Mouse (Mus musculus) heart, adult 8-10 months (tissue): ENCODE measurements around the gene Sel1l3. TPM values are rescaled to one million over a fixed set of nuclear protein-coding genes. Genes with fewer than 3 reads are reported as not detected.

Source experiments
- DNase-seq: peaks from one replicate; pipeline ENCODE4 v3.0.0; 2022; ENCODE audit warnings: low spot score
- total RNA-seq, 4 experiments: library from RNA; stranded (reverse); gene quantifications; 2 replicates each; pipeline ENCODE4 v1.2.4; 2022

The Sel1l3 gene
- total RNA-seq, 4 experiments from 2014 or later: 1.2 to 1.8 (median 1.6) TPM

- DNase-seq: no peak
Observed at GRCm38 (mm10) chr5:53174461-53174860, 39.3 kb downstream of the Sel1l3 start.

GRCm38 (mm10) chr5:53172908-53173307, 40.8 kb downstream of the Sel1l3 start:
- DNase-seq: no peak

GRCm38 (mm10) chr5:53172256-53172636, 41.5 kb downstream of the Sel1l3 start:
- DNase-seq: no peak

- no peak for DNase-seq
Observed at GRCm38 (mm10) chr5:53171611-53172255, 42.0 kb downstream of the Sel1l3 start.

GRCm38 (mm10) chr5:53167564-53167963, 46.2 kb downstream of the Sel1l3 start:
- DNase-seq: no peak

- no peak for DNase-seq
Observed at GRCm38 (mm10) chr5:53165672-53166071, 48.1 kb downstream of the Sel1l3 start.

- DNase-seq: no peak
Observed at GRCm38 (mm10) chr5:53162436-53162835, 51.3 kb downstream of the Sel1l3 start.

GRCm38 (mm10) chr5:53161506-53162186, 52.1 kb downstream of the Sel1l3 start:
- no peak for DNase-seq

GRCm38 (mm10) chr5:53160207-53160606, 53.5 kb downstream of the Sel1l3 start:
- no peak for DNase-seq

GRCm38 (mm10) chr5:53159631-53160030, 54.1 kb downstream of the Sel1l3 start:
- DNase-seq: no peak

GRCm38 (mm10) chr5:53159166-53159565, 54.6 kb downstream of the Sel1l3 start:
- DNase-seq: no peak

GRCm38 (mm10) chr5:53155985-53156679, 57.6 kb downstream of the Sel1l3 start:
- peak; percentile 21 for DNase-seq

GRCm38 (mm10) chr5:53154501-53154900, 59.2 kb downstream of the Sel1l3 start:
- DNase-seq: no peak

GRCm38 (mm10) chr5:53154078-53154477, 59.6 kb downstream of the Sel1l3 start:
- no peak for DNase-seq

GRCm38 (mm10) chr5:53153144-53153543, 60.6 kb downstream of the Sel1l3 start:
- DNase-seq: no peak

GRCm38 (mm10) chr5:53151379-53151960, 62.3 kb downstream of the Sel1l3 start:
- DNase-seq: no peak

- DNase-seq: peak; percentile 3
Observed at GRCm38 (mm10) chr5:53148960-53149685, 64.6 kb downstream of the Sel1l3 start.

GRCm38 (mm10) chr5:53148160-53148923, 65.4 kb downstream of the Sel1l3 start:
- DNase-seq: no peak

- DNase-seq: no peak
Observed at GRCm38 (mm10) chr5:53147418-53147817, 66.3 kb downstream of the Sel1l3 start.

GRCm38 (mm10) chr5:53146684-53147061, 67.1 kb downstream of the Sel1l3 start:
- no peak for DNase-seq
